16 mouse cellular contexts compared by ENCODE assay signal in the genomic region with DNA sequence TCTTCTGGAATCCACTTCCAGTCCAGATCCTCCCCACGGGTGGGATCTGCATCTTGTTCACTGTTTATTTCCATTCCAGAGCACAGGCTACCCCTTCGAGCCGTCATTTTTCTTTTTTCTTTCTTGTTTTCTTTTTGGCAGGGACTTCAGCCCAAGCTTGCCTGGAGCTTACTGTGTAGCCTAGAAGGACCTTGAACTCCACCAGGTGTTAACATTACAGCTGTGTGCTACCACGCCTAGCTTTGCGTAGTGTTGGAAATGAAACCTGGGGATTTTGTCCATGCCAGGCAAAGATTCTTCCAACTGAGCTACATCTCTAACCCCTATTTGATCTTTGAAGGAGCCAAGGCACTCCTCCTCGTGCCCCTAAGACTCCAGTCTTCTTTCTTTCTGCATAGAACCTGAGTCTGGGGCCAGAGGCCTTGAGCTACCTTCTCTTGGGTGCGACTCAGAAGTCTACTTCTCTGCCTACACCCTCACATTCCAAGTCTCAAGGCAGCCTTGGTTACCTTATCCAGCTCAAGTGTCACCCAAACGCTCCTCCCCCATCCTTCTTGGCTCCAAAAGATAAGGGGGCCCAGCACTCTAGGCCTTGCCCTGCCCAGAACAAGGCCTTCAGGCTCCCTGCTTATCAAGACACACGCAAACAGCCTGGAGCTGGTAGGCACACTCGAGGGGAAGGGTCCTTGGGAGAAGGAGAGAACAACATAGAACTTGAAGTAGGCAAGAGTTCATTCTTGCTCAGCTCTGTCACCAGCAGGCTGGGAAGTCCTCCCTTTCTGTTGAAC. TPM values are rescaled to one million over a fixed set of nuclear protein-coding genes. Genes with fewer than 3 reads are reported as not detected.
DNase-seq lines count a peak whose midpoint lies in the region; ATAC-seq lines count a peak whose summit lies in the region.
"Had no signal": no experiment of that assay in that cellular context is flagged by ENCODE, and none has a peak within 500 bp of the region (broad histone marks: within the 10 kb centered on the region; RNA-seq: fewer than 3 reads in every experiment).

No protein-coding gene starts in this region.

- 56% methylated on average over 10 of the region's 10 CpGs for WGBS in heart, embryonic 10.5 days

- intact Hi-C loops in heart, postnatal 10 days (cut with DNase I), result no loop called here

- H3K9me3 ChIP-seq in heart, embryonic 10.5 days, result no peaks in the 10 kb centered on the region

- peaks cover 71% of the 10 kb centered on the region for H3K27me3 ChIP-seq in heart, embryonic 10.5 days (ENCODE audit: insufficient read depth, poor library complexity, severe bottlenecking)

- peak; percentile 89 for DNase-seq in heart, embryonic 10.5 days (ENCODE audit: low spot score)
- DNase-seq in heart, postnatal 10 days, result no peak
- peak; percentile 77 to 83 for DNase-seq in lung, adult 18-20 months
- peak; percentile 28 to 35 for DNase-seq in spleen, postnatal 14 days (ENCODE audit: low spot score in 2 of 2)
- no peak for DNase-seq in adrenal gland, postnatal 36 days
- DNase-seq in layer of hippocampus, adult 8-10 months (ENCODE audit: low spot score in 2 of 2), result no peak
- DNase-seq in urinary bladder, adult 18-20 months (ENCODE audit: low spot score in 2 of 2), result no peak
- DNase-seq: cerebellum, postnatal 10 days; heart, postnatal 14 days; kidney, adult 11 months; layer of hippocampus, adult 9-11 months; thymus, postnatal 14 days had no signal

- peak; percentile 90 for ATAC-seq in erythroblast, adult 5-6 weeks (replicated peaks; ENCODE audit: low FRiP score, poor library complexity, severe bottlenecking)

- H3K4me1 ChIP-seq in heart, embryonic 10.5 days, result peaks cover 14% of the 10 kb centered on the region

- H3K27ac ChIP-seq in heart, embryonic 10.5 days, result no peak overlapping the region

- no peaks in the 10 kb centered on the region for H3K36me3 ChIP-seq in heart, embryonic 10.5 days

- H3K4me3 ChIP-seq in heart, embryonic 10.5 days, result no peak overlapping the region

RNA-seq across cellular contexts. Expression of a gene that starts 29.7 kb away (rescaled TPM):
- polyA plus RNA-seq in heart, embryonic 10.5 days (2016; fragmentation: Nextera tagmentation; extraction: Ambion mirVana), result 0.08 TPM in 1 of 2 replicates, not detected in the other
- total RNA-seq in heart, postnatal 10 days (2021), result not detected
- not detected in 2 replicates for total RNA-seq in erythroblast, adult 5-6 weeks (2015; ENCODE audit: low replicate concordance)
- 0.42 TPM in 1 of 2 replicates, not detected in the other for total RNA-seq in erythroblast, adult 5-6 weeks (2017; ENCODE audit: low replicate concordance)
- not detected for total RNA-seq in adrenal gland, postnatal 36 days (2021)
- total RNA-seq in layer of hippocampus, adult 8-10 months (2022), result under 1 TPM in 3 of 4 experiments, not detected in 1; 0.10 to 0.22 (median 0.16) TPM
- total RNA-seq: adrenal gland, adult 18-20 months; gastrocnemius, adult 8-10 months; heart, postnatal 14 days; liver, adult 2 months had no signal
- polyA plus RNA-seq: liver, adult 2 months had no signal

RNA-seq across cellular contexts. Expression of a gene that starts 32.8 kb away (rescaled TPM):
- polyA plus RNA-seq in heart, embryonic 10.5 days (2016; fragmentation: Nextera tagmentation; extraction: Ambion mirVana), result 702 and 707 TPM in 2 replicates
- 100 to 1,000 TPM; 339 to 344 TPM for total RNA-seq in heart, postnatal 10 days (2021)
- total RNA-seq in erythroblast, adult 5-6 weeks (2015; ENCODE audit: low replicate concordance), result 111 and 132 TPM in 2 replicates
- 93.9 and 107 TPM in 2 replicates for total RNA-seq in erythroblast, adult 5-6 weeks (2017; ENCODE audit: low replicate concordance)
- total RNA-seq in adrenal gland, postnatal 36 days (2021), result 100 to 1,000 TPM; 461 to 465 TPM
- total RNA-seq in layer of hippocampus, adult 8-10 months (2022), result 100 to 1,000 TPM; 479 to 502 (median 488) TPM

RNA-seq across cellular contexts. Expression of a gene that starts 45.8 kb away (rescaled TPM):
- polyA plus RNA-seq in heart, embryonic 10.5 days (2016; fragmentation: Nextera tagmentation; extraction: Ambion mirVana), result 3.8 and 4.1 TPM in 2 replicates
- 1 to 10 TPM; 6.1 to 7.5 TPM for total RNA-seq in heart, postnatal 10 days (2021)
- total RNA-seq in erythroblast, adult 5-6 weeks (2015; ENCODE audit: low replicate concordance), result not detected in 2 replicates
- not detected in 2 replicates for total RNA-seq in erythroblast, adult 5-6 weeks (2017; ENCODE audit: low replicate concordance)
- 1 to 10 TPM; 1.3 to 1.5 TPM for total RNA-seq in adrenal gland, postnatal 36 days (2021)
- 1 to 10 TPM; 2.9 to 7.3 (median 4.5) TPM for total RNA-seq in layer of hippocampus, adult 8-10 months (2022)

RNA-seq across cellular contexts. Expression of a gene that starts 52.8 kb away (rescaled TPM):
- 28.7 and 30.9 TPM in 2 replicates for polyA plus RNA-seq in heart, embryonic 10.5 days (2016; fragmentation: Nextera tagmentation; extraction: Ambion mirVana)
- total RNA-seq in heart, postnatal 10 days (2021), result 10 to 100 TPM in 1 of 2 experiments, 1 to 10 TPM in 1; 9.4 to 12.3 TPM
- total RNA-seq in erythroblast, adult 5-6 weeks (2015; ENCODE audit: low replicate concordance), result 0.77 and 6.9 TPM in 2 replicates
- total RNA-seq in erythroblast, adult 5-6 weeks (2017; ENCODE audit: low replicate concordance), result 4.4 and 8.2 TPM in 2 replicates
- 10 to 100 TPM; 25.2 to 29.2 TPM for total RNA-seq in adrenal gland, postnatal 36 days (2021)
- 10 to 100 TPM; 18.9 to 24.8 (median 22.0) TPM for total RNA-seq in layer of hippocampus, adult 8-10 months (2022)

RNA-seq across cellular contexts. Expression of a gene that starts 58.6 kb away (rescaled TPM):
- polyA plus RNA-seq in heart, embryonic 10.5 days (2016; fragmentation: Nextera tagmentation; extraction: Ambion mirVana), result 122 and 123 TPM in 2 replicates
- total RNA-seq in heart, postnatal 10 days (2021), result 10 to 100 TPM; 86.9 to 88.0 TPM
- total RNA-seq in erythroblast, adult 5-6 weeks (2015; ENCODE audit: low replicate concordance), result 5.4 and 11.3 TPM in 2 replicates
- 10.1 and 14.1 TPM in 2 replicates for total RNA-seq in erythroblast, adult 5-6 weeks (2017; ENCODE audit: low replicate concordance)
- total RNA-seq in adrenal gland, postnatal 36 days (2021), result 10 to 100 TPM; 46.1 to 60.7 TPM
- total RNA-seq in layer of hippocampus, adult 8-10 months (2022), result 10 to 100 TPM; 31.2 to 40.8 (median 36.1) TPM

Comparison
In these comparisons a context has a peak if more than half of its experiments do, and no peak if none do; other contexts are left out.
1. DNase-seq: peak in heart, embryonic 10.5 days (single experiment), lung, adult 18-20 months (2 of 2) and spleen, postnatal 14 days (2 of 2); none in heart, postnatal 10 days (0 of 2), adrenal gland, postnatal 36 days (0 of 2), layer of hippocampus, adult 8-10 months (0 of 2) and urinary bladder, adult 18-20 months (0 of 2).